Mouse (Mus musculus) kidney, adult 2 months (tissue): ENCODE results near the gene Ptgis.

Experiments used
- CTCF ChIP-seq: fragments of 200-500 bp; conservative IDR thresholded peaks from 2 replicates; pipeline ENCODE4 v1.5.1; 2011; ENCODE audit warnings: low read depth, mild to moderate bottlenecking, control low read depth, low read length, moderate library complexity, mixed read lengths; ENCODE audit not compliant: insufficient read depth, insufficient read length
- POLR2A ChIP-seq: fragments of 200-500 bp; IDR thresholded peaks from one replicate; pipeline ENCODE4 v1.6.1; 2011; ENCODE audit warnings: low read depth, low read length, control low read depth

- TF ChIP-seq POLR2A (no peak), CTCF (no peak)
These were observed 8.0 kb downstream of the Ptgis start for GRCm38 (mm10) chr2:167232132-167233008.
